Mouse (Mus musculus) spleen, postnatal 10 days (tissue): ENCODE measurements around the gene Zfp385a.

ENCODE experiments used
- DNase-seq, 2 experiments: peaks; one replicate each; pipeline ENCODE4 v3.0.0; 2021 to 2022; ENCODE audit warnings: low spot score in 2 of 2

Gene Zfp385a

GRCm38 (mm10) chr15:103363809-103364208 is 23.9 kb upstream of the Zfp385a start:
- no peak for DNase-seq

GRCm38 (mm10) chr15:103362950-103363349 is 23.1 kb upstream of the Zfp385a start:
- DNase-seq: no peak

GRCm38 (mm10) chr15:103362333-103362732 is 22.4 kb upstream of the Zfp385a start:
- DNase-seq: no peak

DNA sequence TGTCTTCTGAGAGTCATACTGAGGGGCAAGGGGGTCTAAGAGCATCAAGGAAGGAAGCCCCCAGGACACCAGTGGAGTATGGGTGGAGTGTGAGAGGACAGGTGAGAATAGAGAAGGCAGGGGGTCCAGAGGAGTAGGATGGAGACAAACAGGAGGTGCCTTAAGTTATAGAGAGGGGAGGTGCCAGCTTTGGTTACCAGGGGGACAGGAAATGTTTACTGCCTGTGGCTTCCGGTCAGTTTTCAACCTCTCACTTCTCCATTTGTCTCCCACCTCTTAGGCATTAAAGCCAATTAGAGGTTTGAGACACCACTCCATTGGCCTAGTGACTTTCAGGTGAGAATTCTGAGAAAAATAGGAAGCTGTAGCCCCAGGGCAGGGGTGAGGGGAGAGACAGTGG is 21.4 kb upstream of the Zfp385a start:
- DNase-seq: no peak

DNA sequence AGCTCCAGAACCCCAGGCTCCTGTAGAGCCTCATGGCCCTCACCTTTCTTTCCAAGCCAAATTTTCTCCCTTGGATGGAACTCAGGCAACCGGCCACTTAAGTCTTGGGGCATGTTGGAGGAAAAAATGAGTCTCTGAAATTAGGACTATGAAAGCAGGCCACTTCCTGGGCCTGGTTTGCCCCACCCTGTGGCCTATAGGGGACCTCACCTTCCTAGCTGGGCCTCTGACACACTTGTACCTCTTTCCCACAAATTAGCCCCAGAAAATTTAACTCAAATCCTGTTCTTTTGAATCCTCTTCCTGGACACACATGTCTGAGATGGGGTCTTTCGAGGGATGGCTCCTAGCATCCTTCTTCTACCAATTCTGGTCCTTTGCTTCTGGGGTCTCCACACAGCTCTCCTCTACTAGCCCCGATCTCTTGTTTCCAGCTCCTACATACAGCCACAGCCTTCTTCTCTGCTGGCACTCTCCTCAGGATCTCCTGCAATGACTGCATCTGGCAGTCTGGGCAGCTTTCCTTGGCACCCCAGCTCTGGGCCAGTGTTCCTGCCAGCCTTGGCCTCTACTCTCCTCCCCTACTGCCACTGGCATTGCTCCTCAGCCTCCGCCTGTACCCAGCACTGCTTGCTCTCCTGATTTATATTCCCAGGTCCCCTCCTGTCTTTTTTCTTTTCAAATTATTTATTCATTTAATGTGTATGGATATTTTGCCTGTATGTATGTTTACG is 20.1 kb upstream of the Zfp385a start:
- no peak for DNase-seq

GRCm38 (mm10) chr15:103359122-103359510 is 19.2 kb upstream of the Zfp385a start:
- no peak for DNase-seq

DNA sequence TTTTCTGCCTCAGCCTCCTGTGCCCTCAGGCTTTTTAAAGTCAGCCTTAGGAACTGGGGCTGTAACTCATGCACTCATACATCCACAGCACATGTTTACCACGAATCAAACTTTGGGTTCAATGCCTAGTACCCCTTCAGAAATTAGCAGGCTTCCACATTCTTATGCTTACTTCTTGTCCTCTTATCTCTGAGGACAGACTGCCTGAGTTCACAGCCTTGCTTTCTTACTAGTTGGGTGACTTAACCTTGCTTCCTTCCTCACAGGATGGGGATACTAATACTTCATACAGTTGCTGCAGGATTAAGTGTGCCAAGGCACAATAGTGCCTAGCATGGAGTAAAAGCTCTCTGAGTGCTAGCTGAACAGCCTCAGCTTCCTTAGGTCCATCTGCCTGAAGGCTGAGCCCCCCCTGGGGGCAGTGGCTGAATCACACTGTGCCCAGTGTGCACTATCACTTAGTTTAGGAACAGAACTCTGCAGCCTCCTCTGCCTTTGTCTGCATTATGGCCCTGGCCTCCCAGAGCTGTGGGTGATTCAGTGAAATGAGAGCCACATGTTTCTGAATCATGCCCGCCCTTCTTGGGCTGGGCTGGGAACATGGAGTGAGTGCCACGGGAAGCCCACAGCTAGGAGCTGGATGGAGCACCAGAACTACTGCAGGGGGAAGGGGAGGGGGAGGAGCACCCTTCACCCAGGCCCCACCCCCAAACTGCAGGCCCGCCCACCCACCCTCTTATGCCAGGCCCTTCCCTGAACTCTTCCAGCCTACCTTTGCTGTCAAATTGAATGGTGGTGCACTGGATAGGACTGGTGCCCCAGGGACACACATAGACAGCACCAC is 18.6 kb upstream of the Zfp385a start:
- no peak for DNase-seq

- DNase-seq: no peak
Observed at GRCm38 (mm10) chr15:103357817-103358216, 17.9 kb upstream of the Zfp385a start.

DNA sequence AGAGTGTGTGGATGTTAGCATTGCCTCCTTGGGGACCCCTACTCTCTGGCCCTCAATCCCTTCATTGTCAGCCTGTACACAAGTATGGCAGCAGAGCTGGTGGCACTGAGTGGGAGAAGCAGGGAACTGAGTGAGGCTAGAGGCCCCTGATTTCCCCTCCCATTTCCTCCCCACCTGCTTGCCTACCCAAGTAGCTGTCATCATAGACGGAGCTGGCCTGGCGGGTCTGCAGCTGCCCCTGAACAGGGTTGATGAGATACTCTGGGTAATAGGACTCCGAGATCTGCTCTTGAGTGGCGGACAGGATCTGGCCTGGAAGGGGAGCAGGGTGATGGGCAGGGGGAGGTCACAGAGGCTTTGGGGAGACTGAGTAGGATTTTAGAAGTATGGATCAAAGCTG is 16.2 kb upstream of the Zfp385a start:
- no peak for DNase-seq

DNA sequence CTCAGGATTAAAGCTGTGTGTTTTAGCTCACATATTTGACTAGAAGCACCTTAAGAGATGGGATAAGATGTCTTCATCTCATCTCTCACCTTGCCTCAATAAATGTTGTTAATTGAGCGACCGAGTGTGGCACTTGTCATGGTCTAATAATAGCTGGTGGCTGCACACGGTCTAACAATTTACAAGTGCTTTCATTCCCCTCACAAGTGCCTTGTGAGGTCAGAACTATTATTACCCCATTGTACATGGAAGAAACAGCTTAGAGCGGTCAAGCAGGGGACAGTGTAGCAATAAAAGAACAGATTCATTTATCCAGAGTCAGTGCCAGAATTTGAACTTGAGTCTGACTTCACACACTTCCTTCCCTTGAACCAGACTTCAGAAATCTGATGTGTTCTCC is 15.5 kb upstream of the Zfp385a start:
- DNase-seq: no peak

- no peak for DNase-seq
Observed at GRCm38 (mm10) chr15:103354690-103355089, 14.8 kb upstream of the Zfp385a start.

DNA sequence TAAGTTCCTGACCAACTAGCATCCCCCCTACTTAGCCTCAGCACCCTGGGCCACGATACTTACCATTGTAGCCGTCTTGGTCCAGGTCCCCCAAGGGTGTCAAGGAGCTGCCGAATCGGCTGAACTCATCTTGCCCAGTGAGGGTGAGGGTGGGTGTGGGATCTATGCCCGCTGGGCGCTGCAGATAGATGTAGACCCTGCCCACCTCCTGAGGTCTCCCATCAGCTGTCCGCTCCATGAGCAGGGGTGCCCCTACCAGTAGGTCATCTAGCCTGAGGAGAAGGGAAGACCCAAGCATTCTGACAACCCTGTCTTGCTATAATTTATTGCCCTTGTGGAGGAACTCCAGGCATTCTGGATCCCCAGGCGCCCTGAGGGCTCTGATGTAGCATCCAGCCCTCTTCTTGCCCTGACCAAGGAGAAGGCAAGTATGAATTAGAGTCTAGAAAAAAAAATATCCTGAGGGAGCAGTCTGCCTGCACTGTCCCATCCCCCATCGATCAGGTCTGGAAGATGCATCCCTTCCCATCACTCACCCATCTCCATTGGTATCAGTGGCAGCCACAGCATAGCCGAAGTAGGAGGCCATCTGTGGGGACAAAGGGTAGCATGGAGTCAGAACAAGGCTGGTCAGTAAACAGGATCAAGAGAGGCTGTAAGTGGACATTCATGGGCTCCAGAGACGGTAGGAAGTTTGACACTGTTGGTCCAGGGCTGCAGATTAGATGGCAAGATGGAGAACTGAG is 13.8 kb upstream of the Zfp385a start:
- DNase-seq: no peak

DNA sequence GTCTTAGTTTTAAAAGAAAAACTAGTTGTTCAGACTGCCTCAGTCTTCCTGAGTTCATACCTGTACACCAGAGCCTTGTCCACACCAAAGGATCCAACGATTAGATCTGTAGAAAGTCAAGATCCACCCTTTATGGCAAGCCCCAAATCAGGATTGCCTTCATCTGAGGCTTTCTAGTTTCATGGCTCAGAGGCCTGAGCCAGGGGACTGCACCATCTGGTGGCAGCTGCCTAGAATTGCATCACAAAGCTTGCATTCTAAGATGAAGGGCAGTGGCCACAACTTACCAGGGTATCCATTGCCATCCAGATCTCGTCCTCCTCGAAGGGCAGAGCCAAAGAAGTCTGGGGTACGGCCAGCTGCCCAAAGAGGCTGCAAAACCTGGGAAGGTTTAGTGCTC is 13.0 kb upstream of the Zfp385a start:
- DNase-seq: peak in 1 of 2 experiments; percentile 71

DNA sequence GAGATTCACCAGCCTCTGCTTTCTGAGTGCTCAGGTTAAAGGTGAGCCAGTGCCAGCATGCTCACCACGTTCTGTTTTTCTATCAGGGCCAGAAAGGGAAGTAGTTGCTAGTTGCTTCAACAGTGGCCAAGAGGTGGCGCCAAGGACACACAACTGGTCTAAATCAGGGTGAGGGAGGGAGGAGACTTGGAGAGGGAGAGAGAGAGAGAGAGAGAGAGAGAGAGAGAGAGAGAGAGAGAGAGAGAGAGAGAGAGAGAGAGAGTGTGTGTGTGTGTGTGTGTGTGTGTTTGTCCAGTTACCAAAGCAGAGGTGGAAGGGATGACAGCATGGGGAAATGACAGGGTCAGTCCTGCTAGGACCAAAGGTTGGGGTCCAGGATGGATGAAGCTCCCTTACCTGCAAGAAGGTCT is 7.4 kb upstream of the Zfp385a start:
- peak in 1 of 2 experiments; percentile 79 for DNase-seq

DNA sequence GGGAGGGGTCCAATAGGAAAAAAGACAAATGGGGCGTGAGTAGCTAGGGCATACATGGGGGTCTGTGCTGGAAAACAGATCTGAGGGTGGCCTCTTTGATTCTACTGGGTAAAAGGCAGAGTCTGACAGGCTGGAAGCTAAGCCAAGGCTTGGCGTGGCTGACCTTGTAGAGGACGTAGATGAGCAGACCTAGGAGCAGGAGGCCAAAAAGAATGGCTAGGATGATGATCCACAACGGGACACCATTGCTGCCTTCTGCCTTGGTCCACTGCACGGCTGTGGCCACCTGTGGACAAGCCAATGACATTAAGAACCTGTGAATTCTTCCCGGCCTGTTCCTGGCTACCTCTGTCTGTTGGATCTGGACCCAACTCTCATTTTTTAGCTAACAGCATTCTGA is 5.9 kb upstream of the Zfp385a start:
- no peak for DNase-seq

- DNase-seq: no peak
Observed at GRCm38 (mm10) chr15:103343556-103343955, 3.7 kb upstream of the Zfp385a start.

GRCm38 (mm10) chr15:103343008-103343407 is 3.1 kb upstream of the Zfp385a start:
- no peak for DNase-seq

- DNase-seq: peak in 1 of 2 experiments; percentile 78
Observed at GRCm38 (mm10) chr15:103342415-103342814, 2.5 kb upstream of the Zfp385a start.

- DNase-seq: no peak
Observed at GRCm38 (mm10) chr15:103341547-103341946, 1.7 kb upstream of the Zfp385a start.

GRCm38 (mm10) chr15:103340786-103341185 is 893 bp upstream of the Zfp385a start:
- no peak for DNase-seq

DNA sequence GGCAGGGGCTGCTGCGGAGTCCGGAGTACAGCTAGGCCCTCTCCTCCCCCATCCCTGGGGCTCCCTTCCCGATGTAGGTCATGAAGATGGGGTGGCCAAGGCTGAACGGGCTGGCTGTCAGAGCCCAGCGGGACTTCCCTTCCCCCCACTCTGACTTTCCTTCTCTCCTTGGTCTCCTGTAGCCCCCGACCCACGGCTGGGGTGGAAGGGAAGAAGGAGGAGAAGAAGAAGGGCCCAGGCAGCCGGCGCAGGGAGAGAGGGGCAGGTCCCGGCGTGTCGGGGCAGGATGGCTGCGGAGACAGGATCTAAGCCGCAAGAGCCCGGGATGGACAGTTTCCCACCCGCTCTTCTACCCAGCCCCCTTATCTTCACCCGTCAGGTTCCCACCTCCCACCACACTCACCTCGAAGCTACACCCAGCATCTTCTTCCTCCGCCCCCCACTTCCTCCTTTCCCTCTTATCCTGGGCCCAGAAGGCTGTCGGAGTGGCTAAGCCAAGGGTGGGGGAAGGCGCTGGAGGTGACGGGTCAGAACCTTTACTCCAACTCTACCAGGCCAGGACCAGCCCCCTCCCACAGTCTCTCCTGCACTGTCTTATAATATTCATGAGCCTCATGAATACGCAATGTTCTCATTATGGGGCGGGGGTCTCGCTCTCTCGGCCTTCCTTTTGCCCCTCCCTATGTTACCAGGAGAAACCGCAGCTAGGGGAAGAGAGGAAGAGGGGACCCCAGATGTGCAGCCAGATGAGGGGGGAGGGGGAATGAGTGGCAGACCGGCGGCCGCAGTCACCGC is 530 bp downstream of the Zfp385a start:
- DNase-seq: no peak

- no peak for DNase-seq
Observed at GRCm38 (mm10) chr15:103338829-103339165, 1.1 kb downstream of the Zfp385a start.
